Mouse (Mus musculus): ENCODE results near the gene Braf. TPM values are rescaled to one million over a fixed set of nuclear protein-coding genes. Genes with fewer than 3 reads are reported as not detected.

Braf gene
- total RNA-seq, 2 experiments from 2014 or later, result 5.4 to 7.4 TPM

DNA sequence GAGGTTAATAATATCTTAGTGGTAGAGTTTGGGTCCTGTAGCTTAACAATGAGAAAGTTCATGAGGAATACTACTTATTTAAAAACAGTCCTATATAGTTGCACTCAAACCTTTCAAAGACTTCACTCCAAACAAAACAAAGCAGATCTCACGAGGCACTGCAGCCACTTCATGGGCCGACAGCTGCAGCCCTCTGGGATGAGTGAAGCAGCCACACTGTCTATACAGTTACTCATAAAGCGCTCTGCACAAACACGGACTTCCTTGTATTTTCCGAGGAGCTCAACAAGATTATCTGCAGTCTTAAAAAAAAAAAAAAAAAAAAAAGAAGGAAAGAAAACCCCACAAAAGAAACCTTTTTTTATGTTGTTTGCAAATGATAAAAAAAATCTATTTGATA lies 117.9 kb downstream of the Braf start:
- no peak for DNase-seq

DNA sequence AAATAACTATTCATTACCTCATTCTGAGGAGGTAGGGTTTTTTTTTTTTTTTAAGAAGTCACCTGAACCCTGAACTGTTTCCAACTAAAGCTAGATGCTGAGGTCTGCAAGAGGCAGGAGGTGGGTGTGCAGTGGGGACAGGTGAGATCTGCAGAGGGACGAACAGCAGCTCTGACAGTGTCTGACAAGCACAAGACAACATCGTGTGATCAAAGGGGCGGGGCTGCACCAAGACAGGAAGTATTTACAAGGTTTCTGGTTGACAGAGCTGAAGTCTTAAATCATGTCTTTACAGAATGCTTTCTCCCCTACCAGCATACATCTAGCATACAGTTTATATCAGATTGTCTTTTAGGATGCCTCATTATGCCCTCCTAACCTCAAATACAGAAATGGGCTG lies 118.4 kb downstream of the Braf start:
- DNase-seq, result no peak

DNA sequence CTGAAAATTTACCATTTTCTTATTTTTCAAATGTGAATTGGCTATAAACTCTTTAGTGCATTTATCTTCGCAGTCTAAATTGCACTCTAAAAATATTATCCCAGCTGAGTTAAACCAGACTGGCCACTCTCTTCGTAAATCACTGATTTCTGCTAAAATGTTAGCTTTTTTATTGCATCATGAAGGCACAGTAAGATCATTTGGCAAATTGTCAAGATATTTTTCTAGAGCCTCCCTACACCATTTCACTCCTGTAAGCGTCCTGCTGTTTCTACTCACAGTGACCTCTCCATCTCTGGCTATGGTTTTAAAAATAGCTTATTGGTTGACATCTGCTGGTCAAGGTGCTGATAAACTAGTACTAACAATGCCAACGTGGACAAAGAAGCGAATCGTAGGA lies 119.2 kb downstream of the Braf start:
- DNase-seq, result no peak

DNA sequence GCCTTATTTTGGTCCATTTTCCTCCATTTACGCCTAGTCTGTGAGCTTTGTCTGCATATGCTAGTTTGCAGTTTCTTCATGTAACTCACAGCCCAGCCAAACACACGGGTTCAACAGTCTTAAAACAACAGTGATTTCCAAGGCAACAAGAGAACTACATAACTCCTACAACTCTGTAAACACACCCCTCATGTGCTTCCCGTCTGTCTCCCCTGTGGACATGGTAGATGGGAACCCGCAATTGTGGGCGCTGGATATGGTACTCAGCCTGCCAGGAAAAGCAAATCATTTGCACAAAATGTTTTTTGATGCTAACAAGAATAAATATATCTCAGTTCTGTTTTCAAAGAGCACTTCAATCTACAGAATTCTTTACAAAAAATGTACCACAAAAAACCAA lies 120.7 kb downstream of the Braf start:
- DNase-seq, result no peak

DNA sequence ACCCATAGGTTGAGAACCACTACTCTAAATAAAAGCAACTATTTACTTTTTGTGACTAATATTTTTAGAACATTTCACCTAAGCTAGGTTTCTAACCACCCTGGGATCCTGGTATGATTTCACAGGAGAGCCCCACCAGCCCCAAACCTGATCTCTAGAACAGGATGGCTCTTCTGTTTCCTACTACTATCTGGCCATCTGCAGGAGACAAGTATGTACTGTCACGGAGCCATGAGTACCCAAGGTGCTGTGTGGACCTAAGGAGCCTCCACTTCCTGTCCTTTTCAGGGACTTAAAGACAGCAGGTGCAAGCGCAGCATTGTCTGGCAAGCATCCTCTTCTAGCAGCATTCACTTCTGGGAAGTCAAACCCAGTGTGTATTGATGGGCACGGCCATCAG lies 123.4 kb downstream of the Braf start:
- no peak for DNase-seq

DNA sequence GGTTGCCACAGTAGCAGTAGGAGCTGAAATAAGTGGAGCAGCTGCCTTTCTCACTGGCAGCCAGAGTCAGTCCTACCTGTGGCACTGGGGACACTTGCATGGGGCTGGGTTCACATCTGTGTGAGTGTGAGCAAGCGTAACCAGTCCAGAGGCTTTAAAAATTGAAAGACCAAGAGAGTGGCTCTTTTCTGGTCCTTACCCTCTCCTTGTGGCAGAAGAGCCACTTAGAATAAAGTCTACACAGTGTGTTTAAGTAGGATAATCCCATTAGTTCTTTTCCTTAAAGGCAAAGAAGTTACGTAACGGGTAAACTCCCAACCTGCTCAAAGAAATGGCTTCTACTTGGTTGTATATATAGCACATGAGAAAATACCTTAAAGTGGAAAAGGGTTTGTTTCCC lies 124.4 kb downstream of the Braf start:
- DNase-seq, result no peak

DNA sequence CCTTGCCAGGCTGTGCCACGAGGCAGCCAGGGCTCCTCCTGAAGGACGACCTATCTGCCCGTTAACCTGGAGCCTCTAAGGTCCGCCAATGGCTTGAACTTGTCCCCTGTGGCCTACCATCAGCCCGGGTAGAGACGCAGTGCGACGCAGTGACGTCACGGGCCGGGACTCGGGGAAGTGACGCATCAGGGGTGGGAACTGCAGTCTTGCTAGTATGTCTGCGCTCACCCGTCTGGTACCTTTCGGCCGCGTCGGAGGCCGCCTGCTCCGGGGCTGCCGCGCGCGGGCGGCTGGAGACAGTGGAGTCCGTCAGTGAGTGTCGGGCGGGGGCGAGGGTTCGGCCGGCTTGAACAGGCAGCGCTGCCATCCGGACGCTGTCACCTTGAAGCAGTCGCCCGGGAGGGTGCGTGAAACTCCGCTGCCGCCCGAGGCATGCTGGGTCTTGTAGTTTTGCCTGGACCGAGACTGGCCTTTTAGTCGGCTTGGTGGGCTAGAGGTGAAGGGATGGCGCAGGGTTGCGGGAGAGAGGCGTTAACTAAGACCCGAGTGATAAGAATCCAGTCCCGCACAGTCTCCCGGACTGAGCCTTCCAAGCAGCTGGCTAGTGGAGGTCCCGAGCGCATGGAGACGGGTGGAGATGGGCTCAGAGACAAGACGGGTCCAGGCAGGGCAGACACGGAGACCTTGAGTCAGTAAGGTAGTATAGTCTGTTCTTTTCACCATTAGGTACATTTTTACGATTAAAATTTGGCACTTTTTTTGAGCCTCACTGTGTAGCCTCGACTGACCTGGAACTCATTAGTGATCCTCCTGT lies 132.7 kb downstream of the Braf start, which contains the start of gene Ndufb2:
Gene Ndufb2, plus strand, starts transcription at position 174 of the 814 bp plus-strand sequence.
- DNase-seq, result peak; percentile 93

DNA sequence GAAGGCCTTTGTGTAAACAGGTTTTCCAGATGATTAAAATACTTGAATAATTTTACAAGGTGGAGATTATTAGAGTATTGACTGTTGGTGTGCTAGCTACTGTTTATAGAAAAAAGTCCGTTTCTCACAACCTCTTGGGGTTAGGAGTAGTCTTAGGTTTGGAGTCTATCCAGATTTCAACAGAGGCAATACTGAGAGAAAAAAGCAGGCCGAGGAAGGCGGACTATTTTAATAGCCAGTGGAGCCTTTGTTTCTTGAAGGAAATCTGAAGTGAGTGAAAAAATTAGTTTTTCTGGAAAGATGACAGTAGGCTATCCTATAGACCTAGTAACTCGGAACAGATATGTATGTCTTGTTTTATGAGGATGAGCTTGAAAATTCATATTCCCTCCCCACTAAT lies 133.8 kb downstream of the Braf start:
- no peak for DNase-seq

DNA sequence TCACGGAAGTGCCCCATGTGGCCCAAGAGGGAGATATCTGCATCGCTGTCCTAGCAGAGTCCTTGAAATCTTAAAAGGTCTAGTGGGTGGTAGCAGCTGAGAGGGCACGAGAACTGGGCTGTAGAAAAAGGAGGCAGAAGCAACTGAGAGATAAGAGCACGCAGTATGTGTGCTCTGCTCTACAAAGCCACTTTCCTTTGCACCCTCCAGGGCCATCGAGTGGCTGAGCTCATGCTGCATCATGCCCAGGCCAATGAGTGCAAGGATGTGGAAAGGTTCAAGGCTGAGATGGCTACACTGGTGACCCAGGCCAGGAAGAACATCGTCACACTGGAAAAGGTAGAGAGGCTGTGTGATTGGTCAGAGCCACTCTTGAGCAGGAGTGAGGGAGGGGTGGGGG lies 139.7 kb downstream of the Braf start, which contains the start of gene Gm42420:
Gene Gm42420, plus strand, starts transcription at position 237 of the 400 bp plus-strand sequence.
- no peak for DNase-seq

DNA sequence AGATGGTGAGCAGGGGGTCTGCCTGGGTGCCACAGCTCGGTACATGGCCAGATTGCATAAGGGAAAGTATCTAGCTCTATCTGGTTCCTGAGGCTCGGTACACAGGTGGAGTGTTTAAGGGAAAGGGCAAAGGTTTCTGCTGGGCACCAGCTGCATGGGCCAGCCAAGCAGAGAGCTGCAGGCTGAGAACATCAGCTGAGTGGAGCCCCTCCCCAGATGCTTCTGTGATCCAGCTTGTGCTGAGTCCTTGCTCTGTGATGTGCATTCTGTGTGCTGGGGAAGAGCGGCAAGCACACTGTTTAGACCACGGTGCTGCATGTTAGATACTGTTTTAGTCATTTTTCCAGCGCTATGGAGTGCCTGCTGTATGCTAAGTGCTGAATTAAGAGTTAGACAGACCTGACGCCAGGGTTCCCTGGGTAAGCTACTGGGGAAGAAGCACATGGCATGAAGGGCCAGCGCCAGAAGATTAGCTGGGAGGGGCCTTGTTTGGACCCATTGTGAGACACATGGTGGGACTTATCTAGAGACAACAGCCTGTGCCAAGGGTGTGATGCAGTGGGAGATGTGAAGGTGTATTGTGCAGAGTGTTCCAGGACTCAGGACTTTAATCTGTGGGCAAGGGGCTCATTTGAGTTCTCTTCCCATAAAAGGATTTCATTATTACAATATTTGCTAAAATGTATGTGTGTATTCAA lies 144.0 kb downstream of the Braf start:
- no peak for DNase-seq

DNA sequence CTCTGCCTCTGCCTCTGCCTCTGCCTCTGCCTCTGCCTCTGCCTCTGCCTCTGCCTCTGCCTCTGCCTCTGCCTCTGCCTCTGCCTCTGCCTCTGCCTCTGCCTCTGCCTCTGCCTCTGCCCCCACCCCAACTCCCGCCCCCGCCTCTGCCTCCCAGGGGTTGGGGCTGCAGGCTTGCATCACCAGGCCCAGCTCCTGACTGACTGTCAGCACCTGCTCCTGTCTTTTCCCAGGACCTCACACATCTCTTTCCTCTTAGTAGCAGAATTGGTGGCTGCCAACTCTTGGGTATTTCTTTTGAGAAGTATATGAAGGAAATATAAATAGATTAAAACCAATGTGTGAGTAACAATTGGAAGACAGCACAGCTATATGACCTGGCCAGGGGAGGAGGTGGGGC lies 144.7 kb downstream of the Braf start:
- no peak for DNase-seq

DNA sequence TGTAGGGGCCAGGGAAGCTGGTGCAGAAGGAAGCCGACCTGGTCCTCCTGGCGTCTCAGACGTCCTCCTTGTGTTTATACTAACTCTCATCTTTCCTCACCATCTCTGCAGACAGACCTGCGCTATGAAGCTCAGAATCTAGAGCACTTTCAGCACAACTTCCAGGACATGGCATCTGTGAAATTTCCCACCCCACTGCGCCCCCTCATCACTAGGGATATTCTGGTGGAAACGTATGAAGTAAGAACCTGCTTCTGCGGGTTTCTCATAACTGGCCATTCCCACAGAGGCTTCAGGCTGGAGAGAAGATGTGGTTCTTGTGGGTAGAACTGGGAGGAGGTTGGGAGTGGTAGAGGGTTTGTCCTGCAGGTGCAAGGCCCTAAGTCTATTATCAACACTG lies 145.7 kb downstream of the Braf start:
- DNase-seq, result no peak

DNA sequence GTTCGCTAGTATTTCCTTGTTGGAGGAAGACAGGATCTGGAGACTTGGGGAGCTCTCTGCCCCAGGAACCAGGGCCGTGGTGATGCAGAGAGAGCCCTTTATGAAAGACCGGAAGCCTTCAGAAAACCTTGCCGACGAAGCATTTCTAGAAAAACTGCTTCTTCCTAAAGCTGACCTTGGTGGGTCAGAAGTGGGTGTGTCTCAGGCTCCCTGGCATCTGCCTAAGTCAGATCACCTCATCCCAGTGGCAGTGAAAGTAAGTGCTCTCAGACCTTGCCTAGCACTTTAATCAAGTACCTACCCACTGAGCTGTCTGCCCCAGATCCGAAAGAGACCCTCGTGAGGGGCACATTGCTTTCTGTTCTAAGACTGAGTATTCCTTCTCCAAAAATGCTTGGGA lies 150.3 kb downstream of the Braf start:
- no peak for DNase-seq

DNA sequence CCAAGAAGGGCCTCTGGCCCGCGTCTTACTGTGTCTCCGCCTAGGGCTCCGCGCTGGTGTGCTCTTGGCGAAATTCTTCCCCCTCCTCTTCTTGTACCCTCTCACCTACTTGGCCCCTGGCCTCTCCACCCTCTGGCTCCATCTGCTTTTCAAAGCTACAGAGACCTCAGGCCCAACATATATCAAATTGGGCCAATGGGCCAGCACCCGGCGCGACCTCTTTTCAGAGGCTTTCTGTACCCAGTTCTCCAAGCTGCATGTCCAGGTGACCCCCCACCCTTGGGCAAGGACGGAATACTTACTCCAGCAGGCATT lies 150.8 kb downstream of the Braf start:
- DNase-seq, result peak; percentile 10

DNA sequence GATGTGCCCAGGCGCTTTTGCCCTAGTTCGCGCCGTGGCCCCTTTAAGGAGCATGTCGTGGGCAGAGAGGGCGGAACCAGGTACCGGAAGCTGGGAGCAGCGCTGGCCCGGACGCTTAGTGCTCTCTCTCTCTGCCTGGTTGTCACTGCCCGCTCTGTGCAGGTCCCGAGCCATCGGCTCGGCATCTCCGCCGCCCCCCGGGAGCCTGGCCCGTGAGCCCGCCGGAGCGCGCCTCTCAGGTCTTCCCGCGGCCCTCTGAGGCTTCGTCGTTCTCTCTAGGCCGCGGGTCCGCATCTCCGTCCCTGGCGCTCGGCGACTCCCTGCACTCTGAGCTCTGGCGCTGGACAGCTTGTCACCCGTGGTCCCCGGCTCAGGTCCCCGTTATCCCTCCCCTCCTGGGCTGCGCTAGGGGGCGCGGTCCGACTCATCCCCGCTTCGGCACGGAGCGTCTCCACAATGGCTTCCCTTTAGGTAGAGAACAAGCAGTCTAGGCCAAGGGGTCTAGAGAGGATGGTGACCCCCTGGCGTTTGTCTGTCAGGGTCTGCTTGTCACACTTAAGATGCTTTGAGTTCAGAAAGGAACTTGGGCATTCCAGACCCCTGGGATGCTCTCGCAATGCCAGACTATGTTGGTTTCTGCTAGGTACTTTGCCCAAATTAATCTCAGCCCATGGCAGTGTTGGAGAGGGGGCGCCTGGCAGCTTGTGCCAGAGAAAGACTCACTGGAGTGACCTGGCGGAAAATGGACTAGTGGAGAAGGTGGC lies 151.3 kb downstream of the Braf start, which contains the start of gene Adck2:
Gene Adck2, plus strand, starts transcription at position 83 of the 764 bp plus-strand sequence.
- peak; percentile 76 for DNase-seq

DNA sequence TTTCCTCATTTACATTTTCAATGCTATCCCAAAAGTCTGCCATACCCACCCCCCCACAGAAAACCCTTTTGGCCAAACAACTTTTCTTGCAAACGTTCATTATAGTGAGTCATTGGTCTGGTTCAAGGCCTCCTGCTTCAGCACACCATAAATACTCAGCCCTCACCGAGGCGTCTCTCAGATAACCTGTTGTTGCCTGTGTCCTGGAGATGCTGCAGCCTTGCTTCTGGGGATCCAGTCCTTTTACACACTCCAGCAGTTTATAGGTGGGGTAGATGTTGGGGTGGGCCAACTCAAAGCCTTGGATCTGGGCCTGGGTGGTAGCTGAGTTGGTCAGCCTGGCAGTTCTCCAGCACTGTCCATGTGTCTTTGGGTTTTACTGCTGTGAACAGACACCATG lies 154.8 kb downstream of the Braf start:
- DNase-seq, result no peak

DNA sequence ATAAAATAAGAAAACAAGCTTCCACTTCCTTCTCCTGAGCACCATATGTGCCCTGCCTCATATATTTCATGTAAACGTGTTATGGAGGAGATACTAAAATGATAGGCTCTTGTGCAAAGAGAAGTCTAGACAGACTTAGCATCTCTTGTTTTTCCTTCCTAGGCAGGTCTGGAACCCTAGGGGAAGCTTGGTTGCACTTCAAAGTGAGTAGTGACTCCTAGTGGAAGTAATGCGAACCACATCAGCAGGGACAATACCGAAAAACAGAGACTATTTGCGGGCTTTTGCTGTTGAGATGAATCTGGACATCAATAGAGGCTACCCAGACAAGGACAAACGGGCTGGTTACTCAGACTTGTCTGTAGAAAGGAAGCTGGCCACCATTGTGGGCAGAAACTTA lies 157.7 kb downstream of the Braf start:
- no peak for DNase-seq

DNA sequence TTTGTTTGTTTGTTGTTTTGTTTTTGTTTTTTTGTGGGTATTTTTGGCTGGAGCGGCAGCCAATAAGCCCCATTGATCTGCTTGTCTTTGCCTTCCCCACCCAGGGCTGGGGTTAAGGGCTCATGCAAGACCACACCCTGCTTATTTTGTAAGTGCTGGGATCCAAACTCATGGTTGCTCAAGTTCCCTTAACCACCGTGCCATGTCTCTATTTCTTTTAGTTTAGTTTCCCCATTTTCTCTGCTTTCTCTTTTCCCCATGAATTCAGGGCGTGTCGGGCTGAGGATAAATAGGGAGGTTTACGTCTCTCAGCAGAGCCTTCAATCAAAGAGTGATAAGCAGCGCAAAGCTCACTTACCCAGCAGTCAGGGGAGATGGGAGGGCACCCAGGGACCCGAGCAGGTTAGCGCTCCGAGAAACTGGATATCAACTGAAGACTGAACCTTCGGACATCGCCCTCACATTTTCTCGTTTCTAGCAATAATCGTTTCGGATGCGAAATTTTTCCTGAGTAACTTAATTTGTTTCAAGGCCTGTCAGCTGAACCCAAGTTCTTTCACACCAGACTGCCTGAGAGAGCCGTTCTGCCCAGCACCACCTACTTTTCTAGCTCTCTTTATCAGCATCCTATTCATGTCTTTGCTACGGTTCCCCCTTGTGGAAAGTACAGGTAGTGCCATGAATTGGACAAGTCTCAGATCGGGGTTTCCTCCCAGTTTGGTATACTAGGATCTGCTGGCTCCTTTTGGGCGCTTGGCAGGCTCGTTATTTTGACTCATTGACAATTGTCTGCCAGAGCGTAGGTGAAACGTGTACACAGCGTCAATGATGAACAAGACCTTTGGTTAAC lies 162.9 kb downstream of the Braf start:
- DNase-seq, result peak; percentile 48

DNA sequence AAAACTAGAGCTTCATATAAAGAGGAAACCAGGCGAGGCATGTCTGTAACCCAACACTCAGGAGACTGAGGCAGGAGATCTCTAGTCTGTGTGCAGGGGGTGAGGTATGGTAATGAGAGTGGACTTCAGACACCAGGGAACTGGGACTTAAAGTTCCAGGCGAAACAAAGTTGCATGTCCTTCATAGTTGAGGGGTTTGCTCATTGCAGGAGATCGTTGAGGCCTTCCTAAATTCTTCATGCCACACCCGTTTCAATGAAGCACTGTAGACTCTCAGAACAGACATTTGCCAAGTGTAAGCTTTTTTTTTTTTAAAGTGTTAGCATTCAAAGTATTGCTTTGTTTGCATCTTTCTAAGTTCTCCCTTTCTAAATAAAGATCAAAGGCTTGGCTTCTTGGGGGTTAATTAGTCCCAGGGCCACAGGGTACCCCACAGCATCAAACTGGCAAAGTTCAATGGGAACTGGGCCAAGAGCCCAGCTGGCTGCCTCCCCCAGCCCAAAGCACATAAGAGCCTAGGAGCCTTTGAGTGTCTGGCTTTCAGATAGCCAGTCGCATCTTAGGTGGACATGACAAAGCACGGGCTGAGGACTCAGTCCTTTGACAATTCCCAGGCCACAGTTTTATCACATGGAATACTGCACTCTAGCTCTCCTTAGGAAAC lies 165.9 kb downstream of the Braf start:
- no peak for DNase-seq

DNA sequence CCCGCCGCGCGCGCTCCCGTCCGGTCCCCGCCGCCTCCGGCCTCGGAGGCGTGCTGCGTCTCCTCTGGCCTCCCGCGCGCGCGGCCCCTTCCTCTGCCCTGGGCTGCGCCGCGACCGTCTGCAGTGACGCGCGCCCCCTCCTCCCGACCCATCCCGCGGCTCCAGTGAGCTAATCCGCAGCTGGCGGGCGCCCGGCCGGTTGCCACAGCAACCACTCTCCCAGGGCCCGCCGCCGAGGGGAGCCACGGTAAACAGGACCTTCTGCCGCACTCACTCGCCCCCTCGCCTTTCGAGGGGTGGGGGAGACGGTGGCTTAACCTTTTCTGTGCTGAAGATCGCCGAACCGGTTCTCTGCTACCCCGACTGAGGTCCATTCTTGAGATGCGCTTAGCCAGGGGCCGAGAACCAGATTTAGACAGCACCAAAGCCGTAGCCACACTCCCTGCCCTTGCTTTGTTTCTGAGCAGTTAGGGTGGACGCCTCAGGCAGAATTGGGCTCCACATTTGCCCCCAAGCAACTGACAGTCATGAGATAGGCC lies 167.5 kb downstream of the Braf start, which contains the start of gene Dennd2a:
Gene Dennd2a, minus strand, starts transcription at position 145 of the 539 bp plus-strand sequence.
- peak; percentile 78 for DNase-seq

Data from gastrocnemius, postnatal 25 days (tissue).